Mouse (Mus musculus) Patski (cell line): ENCODE measurements around the gene Mecom. TPM values are rescaled to one million over a fixed set of nuclear protein-coding genes. Genes with fewer than 3 reads are reported as not detected.

Experiments used
- ATAC-seq: fragments of 100-300 bp; one replicate; pipeline ENCODE4 v1.8.0; 2021
- CTCF ChIA-PET: fragments of 350-600 bp; sonication (Branson Sonifier 250); formaldehyde crosslinking; loops from one replicate; lab custom pipeline; 2022; ENCODE audit warnings: inconsistent platforms; lab: Charles Lee
- POLR2A ChIA-PET: fragments of 350-600 bp; sonication (Branson Sonifier 250); formaldehyde crosslinking; loops from one replicate; lab custom pipeline; 2022; ENCODE audit warnings: antibody characterized with exemption, inconsistent platforms; lab: Charles Lee
- DNase-seq: peaks from one replicate; pipeline ENCODE4 v3.0.0-alpha.2; 2011; ENCODE audit warnings: low read depth, low spot score
- H3K27me3 ChIP-seq: fragments of 371-371 bp; one replicate; pipeline ENCODE4 v1.5.1; 2021
- CTCF ChIP-seq: fragments of 100-300 bp; IDR thresholded peaks from one replicate; pipeline ENCODE4 v1.5.1; 2021
- in situ Hi-C: fragments of 300-500 bp; cut with MboI; formaldehyde crosslinking; loops from 3 replicates; pipeline ENCODE4 v1.11.1; 2018; ENCODE audit warnings: low pct_unique_long_range_greater_than_20kb, mixed read lengths
- polyA plus RNA-seq: library from polyadenylated mRNA; unstranded; gene quantifications from one replicate; pipeline ENCODE4 v1.2.3, GENCODE M21; 2021

The Mecom gene
- polyA plus RNA-seq, 1 experiment from 2014 or later = 18.4 TPM

DNA sequence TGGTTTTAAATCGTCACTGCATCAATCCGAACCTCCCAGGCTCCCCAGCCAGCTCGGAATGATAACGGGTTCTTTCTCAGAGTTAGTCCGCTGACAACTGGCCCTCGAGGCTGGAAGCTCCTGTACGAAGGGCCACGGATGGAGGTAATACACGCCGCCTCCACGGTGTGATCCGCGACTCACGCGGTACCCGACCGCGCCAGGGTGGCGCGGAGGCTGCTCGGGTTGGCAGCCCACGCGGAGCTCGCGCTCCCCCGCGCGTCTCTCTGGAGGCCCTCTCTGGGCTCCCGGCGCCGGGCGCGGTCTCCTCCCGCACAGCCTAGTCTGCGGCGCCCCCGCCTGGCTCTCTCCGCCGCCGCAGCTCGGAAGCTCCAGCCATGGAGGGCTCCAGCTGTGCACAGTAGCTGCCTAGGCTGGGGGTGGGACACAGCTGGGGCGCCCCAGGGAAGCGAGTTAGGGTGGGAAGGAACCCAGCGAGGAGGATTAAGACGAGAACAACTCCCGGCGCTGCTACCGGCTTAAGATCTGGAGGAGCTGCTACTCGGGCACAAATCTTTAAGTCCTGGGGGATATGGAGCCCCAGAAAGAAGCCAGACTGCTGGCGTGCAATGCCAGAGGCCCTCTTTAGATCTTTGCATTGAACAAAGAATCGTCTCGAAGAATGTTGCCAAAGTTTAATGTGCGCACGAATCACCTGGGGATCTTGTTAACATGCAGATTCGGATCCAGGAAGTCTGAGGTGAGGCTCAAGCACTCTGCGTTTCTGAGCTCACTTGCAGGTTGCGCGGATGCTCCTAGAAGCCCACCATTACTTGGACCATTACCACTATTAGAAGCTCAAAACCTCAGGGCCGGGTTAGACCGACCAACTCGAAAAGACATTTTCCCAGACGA, 32.7 kb downstream of the Mecom start:
- TF ChIP-seq CTCF = no peak
- POLR2A ChIA-PET = no interaction called here
- CTCF ChIA-PET = interaction anchor here (1.2 kb wide), 1 partner anchor 9 kb away, joined by 3 read pairs; no protein-coding TSS in a partner anchor
- ATAC-seq (no peak), DNase-seq (no peak)
- peaks cover 90% of the 10 kb centered on the region for H3K27me3 ChIP-seq
- in situ Hi-C loops = loop anchor here (10.0 kb wide), 1 partner anchor 510 kb away; no protein-coding TSS in a partner anchor

DNA sequence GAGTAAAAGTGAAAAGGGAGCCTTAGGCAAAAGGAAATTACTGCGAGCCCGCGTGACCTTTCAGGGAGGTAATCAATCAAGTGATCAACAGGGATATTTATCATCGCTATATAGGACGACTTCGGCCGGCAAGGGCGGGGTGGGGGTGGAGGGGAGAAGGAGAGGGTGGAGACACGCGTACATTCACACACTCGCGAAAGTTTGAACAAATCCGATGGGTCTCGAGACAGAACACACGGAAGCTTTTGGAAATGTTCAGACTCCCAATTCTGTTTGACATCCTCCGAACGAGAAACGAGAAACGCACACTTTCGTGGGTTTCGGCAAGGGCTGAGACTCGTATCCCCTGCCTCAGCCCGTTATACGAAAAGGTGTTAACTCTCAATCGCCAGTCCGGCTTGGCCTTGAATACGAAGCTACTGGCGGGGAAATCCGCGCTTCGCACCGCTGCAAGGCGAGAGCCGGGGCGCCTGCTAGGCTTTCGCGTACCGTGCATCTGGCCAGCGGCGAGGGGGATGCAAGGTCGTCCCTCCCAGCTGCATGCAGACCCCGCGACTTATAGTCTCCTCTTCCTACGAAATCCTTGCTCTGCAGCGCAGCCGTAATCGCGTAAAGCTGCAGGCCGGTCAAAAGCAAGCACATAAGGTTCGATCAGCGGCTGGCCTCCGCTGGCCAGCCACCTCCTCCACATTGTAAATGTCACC, 33.6 kb downstream of the Mecom start:
- ChIA-PET POLR2A (no interaction called here), CTCF (no interaction called here)
- DNase-seq (no peak), ATAC-seq (no peak)
- in situ Hi-C loops = loop anchor here (10.0 kb wide), 1 partner anchor 509 kb away; no protein-coding TSS in a partner anchor
- no peak for TF ChIP-seq CTCF
- peaks cover 93% of the 10 kb centered on the region for H3K27me3 ChIP-seq

DNA sequence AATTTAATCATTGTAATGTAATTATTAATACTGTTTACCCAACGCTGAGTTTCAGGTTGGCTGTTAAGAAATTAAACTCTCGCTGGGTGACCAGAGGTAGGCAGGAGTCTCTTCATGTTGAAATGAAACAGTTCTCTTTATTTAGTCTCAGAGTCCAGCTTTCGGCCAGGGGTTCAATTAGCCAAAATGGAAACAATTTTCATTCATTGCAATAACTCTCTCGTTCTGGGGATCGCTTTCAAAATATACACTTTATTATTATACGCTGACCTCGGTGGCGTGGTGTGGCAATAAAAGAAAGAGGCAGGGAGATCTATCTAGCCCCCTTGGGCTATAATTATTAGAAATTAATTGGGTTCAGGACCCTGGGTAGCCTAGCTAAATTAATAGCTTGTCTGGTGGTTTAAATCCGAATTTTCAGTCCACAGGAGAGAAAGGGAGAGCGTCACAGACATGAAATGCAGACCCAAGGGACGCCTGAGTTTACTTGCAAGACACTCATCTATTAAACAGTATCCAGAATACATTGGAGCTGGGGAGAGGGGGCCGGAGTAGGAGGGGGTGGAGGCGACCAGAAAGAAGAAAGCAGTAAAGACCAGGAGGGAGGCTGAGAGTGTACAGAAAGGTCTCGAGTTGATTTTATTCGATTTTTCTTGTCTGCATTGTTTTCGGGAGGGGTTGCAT, 34.4 kb downstream of the Mecom start:
- in situ Hi-C loops = loop anchor here (10.0 kb wide), 1 partner anchor 509 kb away; no protein-coding TSS in a partner anchor
- no peak for TF ChIP-seq CTCF
- H3K27me3 ChIP-seq = peaks cover 90% of the 10 kb centered on the region
- POLR2A ChIA-PET = no interaction called here
- CTCF ChIA-PET = interaction anchor here (1.4 kb wide), 1 partner anchor 26 kb away, joined by 4 read pairs; no protein-coding TSS in a partner anchor
- ATAC-seq = no peak
- no peak for DNase-seq

DNA sequence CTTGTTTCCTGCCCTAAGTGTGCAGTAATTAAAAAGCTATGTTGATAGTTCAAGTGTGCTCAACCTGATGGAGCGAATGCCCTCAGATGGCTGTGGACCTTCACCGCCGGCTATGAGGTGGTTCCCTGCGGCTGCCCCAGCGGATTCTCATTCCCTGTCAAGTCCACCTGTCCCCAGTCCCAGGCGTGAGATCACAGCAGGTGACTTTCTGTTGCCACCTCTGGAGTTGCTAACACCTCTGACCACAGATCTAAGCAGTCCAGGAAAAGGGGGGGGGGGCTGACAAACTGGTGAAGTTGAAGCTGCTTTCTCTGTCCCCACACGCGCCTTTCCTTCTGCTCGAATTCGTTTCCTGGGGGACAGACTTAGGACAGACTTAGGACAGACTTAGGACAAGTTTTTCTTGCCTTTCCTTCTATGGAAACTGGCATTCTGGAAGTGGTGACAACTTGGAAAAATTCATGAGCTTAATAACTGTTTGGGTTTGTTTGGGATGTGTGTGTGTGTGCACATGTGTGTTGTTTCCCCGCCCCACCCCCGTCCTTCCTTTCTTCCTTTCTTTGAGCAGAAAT, 35.3 kb downstream of the Mecom start:
- in situ Hi-C loops = loop anchor here (10.0 kb wide), 1 partner anchor 508 kb away; no protein-coding TSS in a partner anchor
- no peak for DNase-seq
- ChIA-PET CTCF (interaction anchor here (1.4 kb wide), 1 partner anchor 25 kb away, joined by 4 read pairs; no protein-coding TSS in a partner anchor), POLR2A (no interaction called here)
- ATAC-seq = no peak
- no peak for TF ChIP-seq CTCF
- H3K27me3 ChIP-seq = peaks cover 89% of the 10 kb centered on the region

DNA sequence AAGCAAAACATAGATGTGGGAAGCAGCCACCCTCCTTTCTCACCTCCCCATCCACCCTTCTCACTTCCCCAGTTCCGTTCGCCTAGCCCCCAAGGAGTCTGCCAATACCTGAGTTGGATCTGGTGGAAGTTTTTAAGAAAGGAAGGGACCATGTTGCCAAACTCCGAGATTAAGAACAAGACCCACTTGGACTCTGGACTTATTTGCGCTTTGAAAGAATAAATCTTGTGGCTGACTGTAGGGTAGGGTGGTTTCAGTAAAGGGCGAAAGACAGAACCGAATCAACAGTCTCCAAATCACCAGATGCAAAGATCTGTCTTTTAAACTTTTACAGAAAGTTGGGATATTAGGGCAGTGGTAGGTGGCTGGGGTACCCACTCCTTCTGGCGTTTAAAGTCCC, 36.0 kb downstream of the Mecom start:
- no peak for ATAC-seq
- CTCF ChIA-PET = interaction anchor here (1.4 kb wide), 1 partner anchor 24 kb away, joined by 4 read pairs; no protein-coding TSS in a partner anchor
- POLR2A ChIA-PET = no interaction called here
- DNase-seq = no peak
- in situ Hi-C loops = loop anchor here (10.0 kb wide), 1 partner anchor 507 kb away; no protein-coding TSS in a partner anchor
- peaks cover 87% of the 10 kb centered on the region for H3K27me3 ChIP-seq
- no peak for TF ChIP-seq CTCF

DNA sequence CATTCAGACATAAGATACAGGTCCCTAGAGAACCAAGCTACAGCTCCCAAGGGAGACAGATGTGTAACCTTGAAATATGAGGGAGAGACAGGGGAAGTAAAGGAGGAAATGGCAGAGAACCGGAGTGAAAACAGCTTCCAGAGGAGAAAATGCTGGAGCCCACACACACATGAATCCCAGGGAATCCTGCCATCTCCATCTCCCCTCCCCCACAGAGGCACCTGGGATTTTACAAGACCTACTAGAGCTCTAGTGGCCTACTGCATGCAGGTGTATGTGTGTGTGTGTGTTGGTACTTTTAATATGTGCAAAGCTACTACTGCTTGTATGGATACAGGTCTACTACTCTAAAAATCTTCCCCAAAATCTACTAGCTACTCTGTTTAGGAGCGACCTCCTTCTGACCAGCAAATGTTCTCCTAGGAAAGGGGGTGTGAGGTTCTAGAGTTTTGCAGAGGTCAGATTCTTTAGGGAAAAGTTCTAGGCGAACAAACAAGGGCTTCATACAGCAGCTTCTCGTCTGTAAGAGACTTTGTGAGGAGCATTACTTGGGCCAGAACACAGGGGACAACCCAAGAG, 36.7 kb downstream of the Mecom start:
- ChIA-PET CTCF (interaction anchor here (0.7 to 1.7 kb wide), 3 partner anchors 13 to 104 kb away, joined by 3 to 4 read pairs (median 3); no protein-coding TSS in a partner anchor), POLR2A (no interaction called here)
- no peak for DNase-seq
- TF ChIP-seq CTCF = no peak
- ATAC-seq = no peak
- in situ Hi-C loops = loop anchor here (10.0 kb wide), 1 partner anchor 506 kb away; no protein-coding TSS in a partner anchor
- H3K27me3 ChIP-seq = peaks cover 89% of the 10 kb centered on the region

DNA sequence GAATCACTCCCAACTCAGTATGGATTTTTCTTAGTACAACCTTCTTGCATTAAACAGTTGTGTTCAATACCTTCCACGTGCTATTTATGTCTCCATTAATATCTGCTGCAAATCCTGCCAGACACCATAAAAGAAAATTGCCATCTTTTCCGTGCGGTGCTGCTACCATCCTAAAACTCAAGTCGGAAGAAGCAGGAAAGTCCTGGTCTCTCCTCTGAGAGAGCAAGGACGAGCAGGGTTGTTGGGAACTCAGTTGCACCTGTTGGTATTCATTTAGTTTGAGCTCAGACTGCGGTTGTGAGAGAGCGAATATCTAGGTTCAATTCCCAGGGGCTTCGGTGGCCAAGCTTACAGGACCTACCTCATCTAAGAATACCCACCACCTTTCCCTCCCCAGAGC, 37.2 kb downstream of the Mecom start:
- ATAC-seq (no peak), DNase-seq (no peak)
- TF ChIP-seq CTCF = no peak
- CTCF ChIA-PET = interaction anchor here (0.7 to 1.7 kb wide), 3 partner anchors 12 to 104 kb away, joined by 3 to 4 read pairs (median 3); no protein-coding TSS in a partner anchor
- in situ Hi-C loops = loop anchor here (10.0 kb wide), 1 partner anchor 506 kb away; no protein-coding TSS in a partner anchor
- POLR2A ChIA-PET = no interaction called here
- peaks cover 87% of the 10 kb centered on the region for H3K27me3 ChIP-seq

DNA sequence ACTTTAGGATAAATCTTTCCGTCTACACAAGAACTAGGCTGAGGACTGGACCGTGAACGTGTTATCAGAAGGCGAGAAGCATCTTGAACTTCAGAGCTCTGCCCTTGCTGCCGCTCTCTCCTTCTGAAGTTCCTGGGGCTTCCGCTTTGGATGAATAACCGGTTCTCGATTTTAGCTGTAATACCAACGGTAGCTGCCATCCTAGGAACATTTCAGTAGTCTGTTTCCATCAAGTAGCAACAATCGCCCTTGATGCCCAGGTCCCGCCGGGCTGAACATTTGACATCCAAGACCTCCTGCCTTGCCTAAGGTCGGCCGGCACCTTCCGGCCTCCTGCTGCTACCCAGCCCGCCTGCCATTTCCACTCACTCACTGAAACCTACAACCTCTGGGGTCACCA, 37.7 kb downstream of the Mecom start:
- in situ Hi-C loops = loop anchor here (10.0 kb wide), 1 partner anchor 505 kb away; no protein-coding TSS in a partner anchor
- H3K27me3 ChIP-seq = peaks cover 87% of the 10 kb centered on the region
- TF ChIP-seq CTCF = no peak
- ATAC-seq (no peak), DNase-seq (no peak)
- POLR2A ChIA-PET = no interaction called here
- CTCF ChIA-PET = interaction anchor here (1.2 to 1.7 kb wide), 2 partner anchors 12 to 103 kb away, joined by 3 to 4 read pairs; no protein-coding TSS in a partner anchor
